3 mouse cellular contexts compared by ENCODE assay signal in the genomic region with DNA sequence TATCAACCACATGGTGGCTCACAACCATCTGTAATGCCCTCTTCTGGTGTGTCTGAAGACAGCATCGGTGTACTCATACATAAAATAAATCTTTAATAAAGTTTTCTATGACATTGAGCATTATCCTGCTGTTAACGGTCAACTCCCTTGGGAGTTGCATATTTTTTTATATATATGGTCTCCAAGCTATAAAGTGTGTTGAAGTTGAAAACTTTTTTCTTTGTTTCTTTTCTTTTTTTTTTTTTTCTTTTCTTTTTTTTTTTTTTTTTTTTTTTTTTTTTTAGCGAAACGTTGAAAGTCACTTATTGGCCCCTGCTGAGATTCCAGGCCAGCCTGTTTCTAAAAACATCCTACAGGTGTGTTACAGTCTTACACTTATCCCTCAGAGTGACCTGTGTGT.
TF ChIP-seq lines count a peak whose summit lies in the region.

No protein-coding gene starts in this region.

TF ChIP-seq in CH12.LX, 34 proteins besides CTCF, POLR2A, EP300 and RAD21:
- TF ChIP-seq KAT2A (IDR thresholded peaks at IDR 0.05; ENCODE audit: insufficient replicate concordance, low read length) (no peak), ZNF384 (IDR thresholded peaks at IDR 0.05; ENCODE audit: low read depth, low read length) (peak; percentile 57)
TF ChIP-seq in CH12.LX: peak in this region for 1.

TF ChIP-seq in ES-E14, 5 proteins besides CTCF, POLR2A, EP300 and RAD21:
- TF ChIP-seq ZNF384 (IDR thresholded peaks at IDR 0.05; ENCODE audit: low read depth, low read length) (peak; percentile 35; the same call in 1 of the 2 replicates), MAFK (IDR thresholded peaks at IDR 0.05; ENCODE audit: insufficient read depth, low read depth, low read length) (no peak)

TF ChIP-seq in MEL, 35 proteins besides CTCF, POLR2A, EP300 and RAD21:
- TF ChIP-seq ZNF384 (IDR thresholded peaks at IDR 0.05; ENCODE audit: low read depth, low read length): peak; percentile 63
- no peak for TF ChIP-seq USF2 (IDR thresholded peaks at IDR 0.05; ENCODE audit: borderline replicate concordance in 1 of 2, insufficient read depth in 1 of 2, low read depth in 1 of 2, low read length in 2 of 2)
